Mouse (Mus musculus) small intestine, adult 2 months (tissue): ENCODE results near the gene Fam166b.

Experiments
- CTCF ChIP-seq: fragments of 200-500 bp; IDR thresholded peaks from 2 replicates; pipeline ENCODE4 v1.5.1; 2012; ENCODE audit warnings: low read depth, mild to moderate bottlenecking, control low read depth, inconsistent platforms, low read length, moderate library complexity, mixed read lengths; ENCODE audit not compliant: insufficient replicate concordance, insufficient read length; ENCODE audit errors: extremely low read depth
- POLR2A ChIP-seq: fragments of 200-500 bp; IDR thresholded peaks from 2 replicates; pipeline ENCODE4 v1.6.1; 2012; ENCODE audit warnings: low read depth, mild to moderate bottlenecking, control low read depth, inconsistent platforms, low read length, moderate library complexity

DNA sequence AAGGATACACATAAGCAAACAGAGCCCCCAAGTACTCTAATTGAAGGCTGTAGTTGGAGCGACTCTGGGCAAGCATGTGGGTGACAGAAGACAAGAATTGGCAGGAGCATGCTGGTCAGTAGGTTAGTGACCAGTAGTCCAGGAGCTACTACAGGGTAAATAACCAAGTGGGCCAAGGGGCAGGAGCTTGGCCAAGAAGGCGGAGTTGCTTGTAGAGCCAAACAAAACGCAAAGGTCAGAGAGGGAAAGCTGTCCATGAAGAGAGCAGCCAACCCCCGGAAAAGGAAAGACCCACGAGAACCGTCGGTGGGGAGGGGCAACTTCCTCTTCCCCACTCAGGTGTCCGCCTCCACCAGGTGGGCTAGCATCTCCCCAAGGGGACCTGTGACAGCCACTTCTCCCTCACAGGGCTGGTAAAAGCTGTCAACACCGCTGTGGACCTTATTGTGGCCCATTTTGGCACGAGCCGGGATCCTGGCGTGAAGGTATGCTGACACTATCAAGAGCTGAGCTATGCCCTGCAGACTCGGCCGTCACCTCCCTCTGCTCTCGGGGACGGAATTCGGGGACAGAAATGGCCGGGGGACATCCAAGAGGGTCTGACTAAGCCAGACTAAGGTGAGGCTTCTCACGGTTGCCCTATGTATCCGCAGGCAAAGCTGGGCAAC, 5.5 kb downstream of the Fam166b start:
- TF ChIP-seq CTCF (no peak), POLR2A (no peak)
